Mouse (Mus musculus) heart, embryonic 11.5 days (tissue): Measurements from ENCODE around the gene Zfp503. TPM values are rescaled to one million over a fixed set of nuclear protein-coding genes. Genes with fewer than 3 reads are reported as not detected.
A peak's percentile ranks its signal among the peaks of the same experiment; 100 is the strongest.

Experiments
- ATAC-seq: fragments of 200-750 bp; cut with Nextera tagmentation; replicated peaks from 2 replicates; pipeline ENCODE4 v1.8.0; 2017; ENCODE audit warnings: moderate library complexity; ENCODE audit not compliant: insufficient number of reproducible peaks, low FRiP score, low TSS enrichment
- H3K27ac ChIP-seq: fragments of 300-500 bp; sonication (generic); 2 replicates; pipeline ENCODE4 v1.5.1; 2014; ENCODE audit warnings: mild to moderate bottlenecking, low read depth, low read length
- H3K27me3 ChIP-seq: fragments of 300-500 bp; sonication (generic); 2 replicates; pipeline ENCODE4 v1.6.1; 2014; ENCODE audit warnings: mild to moderate bottlenecking, low read length, mixed read lengths; ENCODE audit not compliant: control insufficient read depth, insufficient read depth
- H3K36me3 ChIP-seq: fragments of 300-500 bp; sonication (generic); 2 replicates; pipeline ENCODE4 v1.6.1; 2014; ENCODE audit warnings: mild to moderate bottlenecking, low read length, moderate library complexity, mixed read lengths; ENCODE audit not compliant: control insufficient read depth, insufficient read depth
- H3K4me1 ChIP-seq: fragments of 300-500 bp; sonication (generic); 2 replicates; pipeline ENCODE4 v1.6.1; 2014; ENCODE audit warnings: low read length; ENCODE audit not compliant: control insufficient read depth, insufficient read depth
- H3K4me2 ChIP-seq: fragments of 300-500 bp; sonication (generic); 2 replicates; pipeline ENCODE4 v1.6.1; 2014; ENCODE audit warnings: mild to moderate bottlenecking, moderate library complexity
- H3K4me3 ChIP-seq: fragments of 300-500 bp; sonication (generic); 2 replicates; pipeline ENCODE4 v1.5.1; 2014; ENCODE audit warnings: low read depth, low read length
- H3K9ac ChIP-seq: fragments of 300-500 bp; sonication (generic); 2 replicates; pipeline ENCODE4 v1.6.1; 2014; ENCODE audit warnings: mild to moderate bottlenecking, low read depth, low read length, moderate library complexity
- H3K9me3 ChIP-seq: fragments of 300-500 bp; sonication (generic); replicated peaks from 2 replicates; pipeline ENCODE4 v1.6.1; 2016; ENCODE audit warnings: low read length; ENCODE audit not compliant: control insufficient read depth
- WGBS: fragments of 180-500 bp; shearing (Covaris S2); extraction: QIAGEN DNeasy Blood & Tissue Kit; methylation state at CpG from one replicate; pipeline ENCODE4 v1.1.7; 2014; ENCODE audit not compliant: insufficient replicate concordance; 5-methylcytosine and 5-hydroxymethylcytosine counted together
- polyA plus RNA-seq: library from polyadenylated mRNA; unstranded; fragments of >200 nt; fragmentation: Nextera tagmentation; extraction: Ambion mirVana; gene quantifications from 2 replicates; pipeline ENCODE4 v1.2.1, GENCODE M21; 2014

Zfp503 gene
- polyA plus RNA-seq, 1 experiment from 2014 or later: 3.3 TPM

DNA sequence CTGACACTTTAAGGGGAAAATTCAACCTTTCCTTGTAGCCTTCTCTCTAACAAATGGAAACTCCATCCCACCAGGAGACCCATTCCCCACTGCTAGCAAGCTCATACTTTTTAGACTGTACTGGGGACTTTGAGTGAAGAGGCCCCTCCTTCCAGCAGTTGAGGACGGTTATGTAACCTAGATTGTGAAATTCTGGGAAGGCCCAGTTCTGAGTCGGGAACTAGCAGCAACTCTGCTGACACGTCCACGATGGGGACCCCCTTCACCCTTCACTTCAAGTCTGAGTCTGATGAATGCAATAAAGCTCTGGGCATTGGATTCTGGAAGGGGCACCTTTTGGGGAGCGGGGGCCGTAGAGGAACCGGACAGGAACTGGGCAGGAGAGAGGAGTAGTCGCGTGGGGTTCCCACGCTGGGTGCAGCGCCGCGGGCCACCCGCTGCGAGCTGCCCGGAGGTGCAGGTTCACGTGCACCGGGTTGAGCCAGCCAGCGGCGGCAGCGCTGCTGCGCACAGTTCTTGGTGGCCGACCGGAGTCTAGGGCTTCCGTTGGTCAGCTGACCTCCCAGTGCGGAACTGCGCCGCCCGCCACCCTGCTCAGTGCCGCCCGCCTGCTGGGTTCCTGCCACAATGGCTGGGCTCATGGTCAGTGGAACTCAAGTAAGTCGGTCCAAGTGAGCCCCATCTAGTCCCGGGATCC, 30.0 kb upstream of the Zfp503 start, which contains the start of gene Lrmda:
Lrmda (plus strand) TSS at position 461 of the 697 bp plus-strand sequence.
- Histone ChIP-seq H3K27ac (no peak within 1 kb of the TSS), H3K36me3 (no peaks in the 10 kb centered on the region), H3K4me3 (peak within 1 kb of the TSS; percentile 46), H3K4me1 (peaks cover 10% of the 10 kb centered on the region), H3K9me3 (no peaks in the 10 kb centered on the region), H3K9ac (peak within 1 kb of the TSS; percentile 63), H3K27me3 (peaks cover 17% of the 10 kb centered on the region), H3K4me2 (peak within 1 kb of the TSS; percentile 94)
- 4% methylated on average over 33 of the region's 33 CpGs for WGBS
- ATAC-seq: peak; percentile 81

DNA sequence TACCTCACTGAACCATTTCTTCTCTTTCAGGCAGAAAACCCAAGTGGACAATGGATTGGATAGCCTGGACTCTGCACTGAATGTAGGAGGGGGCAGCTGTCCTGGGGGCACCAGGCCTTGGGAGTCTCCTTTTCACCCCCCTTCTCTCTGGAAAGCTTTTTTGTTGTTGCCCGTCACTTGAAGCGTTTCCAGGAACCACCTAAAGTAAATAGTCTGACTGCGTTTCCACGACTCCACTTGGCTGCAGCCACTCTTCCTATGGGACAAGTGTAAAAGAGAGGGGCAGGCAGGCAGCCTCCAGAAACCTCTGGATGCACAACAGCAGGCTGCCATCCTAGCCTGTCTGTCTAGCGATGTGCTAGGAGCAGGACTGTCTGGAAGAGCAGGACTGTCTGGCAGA, 27.6 kb upstream of the Zfp503 start:
- Histone ChIP-seq H3K4me3 (no peak overlapping the region), H3K4me2 (no peak overlapping the region), H3K36me3 (no peaks in the 10 kb centered on the region), H3K27me3 (peaks cover 17% of the 10 kb centered on the region), H3K9me3 (no peaks in the 10 kb centered on the region), H3K4me1 (peaks cover 10% of the 10 kb centered on the region), H3K27ac (no peak overlapping the region), H3K9ac (no peak overlapping the region)
- WGBS: 56% methylated on average over 5 of the region's 5 CpGs
- no peak for ATAC-seq

DNA sequence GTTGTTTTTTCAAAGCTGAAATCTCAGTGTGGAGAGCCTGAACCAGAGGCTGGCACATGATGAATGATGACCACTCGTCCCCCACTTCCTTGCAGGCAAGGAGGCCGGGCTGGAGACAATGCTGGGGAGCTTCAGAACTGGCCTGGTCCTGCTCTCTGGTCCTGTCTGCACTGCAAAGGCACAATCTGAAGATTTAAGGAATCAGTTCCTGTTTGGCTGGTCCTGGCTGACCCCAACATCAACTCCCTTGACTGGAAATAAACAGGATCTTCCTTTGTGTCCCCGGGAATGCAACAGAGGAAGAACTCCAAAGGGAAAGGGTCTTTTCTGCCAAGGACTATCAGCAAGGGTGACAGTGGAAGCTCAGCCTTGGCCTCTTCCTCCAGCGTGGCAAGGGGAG, 25.4 kb upstream of the Zfp503 start:
- Histone ChIP-seq H3K4me1 (peaks cover 4% of the 10 kb centered on the region), H3K9me3 (no peaks in the 10 kb centered on the region), H3K27ac (no peak overlapping the region), H3K27me3 (peaks cover 15% of the 10 kb centered on the region), H3K4me2 (no peak overlapping the region), H3K36me3 (no peaks in the 10 kb centered on the region), H3K9ac (no peak overlapping the region), H3K4me3 (no peak overlapping the region)
- ATAC-seq: no peak
- 37% methylated on average over 4 of the region's 4 CpGs for WGBS

DNA sequence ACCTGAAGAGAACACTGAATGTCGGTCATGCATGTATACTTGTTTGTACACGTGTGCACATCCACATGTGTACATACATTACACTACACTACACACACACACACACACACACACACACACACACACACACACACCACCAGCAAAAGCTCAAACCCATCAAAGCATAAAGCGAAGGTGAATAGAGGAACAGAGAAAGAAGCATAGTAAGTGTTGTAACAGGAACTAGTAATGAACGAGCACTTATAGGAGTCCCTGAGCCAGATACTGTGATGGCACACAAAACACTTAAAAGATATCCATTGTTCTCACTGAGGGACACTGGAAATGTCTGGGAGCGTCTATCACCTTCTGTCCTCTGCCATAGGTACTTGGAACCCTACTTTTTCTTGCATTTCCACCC, 24.9 kb upstream of the Zfp503 start:
- ATAC-seq: no peak
- Histone ChIP-seq H3K4me2 (no peak overlapping the region), H3K4me3 (no peak overlapping the region), H3K4me1 (peaks cover 3% of the 10 kb centered on the region), H3K36me3 (no peaks in the 10 kb centered on the region), H3K9me3 (no peaks in the 10 kb centered on the region), H3K27ac (no peak overlapping the region), H3K27me3 (peaks cover 15% of the 10 kb centered on the region), H3K9ac (no peak overlapping the region)
- 78% methylated on average over 5 of the region's 5 CpGs for WGBS

DNA sequence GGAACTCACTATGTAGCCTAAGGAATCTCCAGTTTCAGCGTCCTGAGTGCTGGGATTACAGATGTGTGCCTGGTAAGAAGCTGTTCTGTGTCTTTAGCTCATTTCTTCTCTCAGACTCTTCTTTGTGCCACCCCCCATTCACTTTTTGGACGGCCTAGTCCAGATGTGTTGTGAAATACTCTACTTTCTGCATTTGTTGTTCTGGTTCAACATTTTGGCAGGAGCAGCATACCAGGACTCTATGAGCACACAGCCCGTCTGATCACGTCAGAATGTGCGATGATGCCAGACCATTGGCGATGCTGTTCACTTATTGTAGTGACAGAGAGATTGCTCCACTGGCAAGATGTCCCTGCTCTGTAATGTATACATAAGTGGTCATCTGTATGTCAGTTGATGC, 17.6 kb upstream of the Zfp503 start:
- Histone ChIP-seq H3K36me3 (no peaks in the 10 kb centered on the region), H3K9me3 (no peaks in the 10 kb centered on the region), H3K4me3 (no peak overlapping the region), H3K27me3 (peaks cover 5% of the 10 kb centered on the region; the same call in 1 of the 2 replicates), H3K4me2 (no peak overlapping the region), H3K27ac (no peak overlapping the region), H3K4me1 (no peaks in the 10 kb centered on the region), H3K9ac (no peak overlapping the region)
- no peak for ATAC-seq
- WGBS: 85% methylated on average over 6 of the region's 6 CpGs

DNA sequence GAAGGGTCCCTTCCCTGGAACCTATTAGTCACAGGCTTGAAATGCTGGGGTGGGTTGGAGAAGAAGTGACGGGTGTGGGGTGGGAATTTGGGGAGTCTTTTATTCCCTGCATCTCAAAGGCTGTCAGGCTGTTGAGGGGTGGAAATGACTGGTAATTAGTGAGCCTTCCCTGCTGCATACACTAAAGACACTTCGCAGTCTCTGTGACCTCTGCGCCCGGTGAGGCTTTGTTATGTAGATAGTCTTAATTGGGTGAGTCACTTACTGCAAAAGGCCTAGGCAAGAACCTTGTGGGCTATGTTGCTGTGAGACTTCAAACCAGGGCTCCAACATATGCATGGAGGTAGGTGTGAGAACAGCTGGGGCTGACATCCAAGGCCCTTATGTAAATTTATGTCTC, 15.5 kb upstream of the Zfp503 start:
- Histone ChIP-seq H3K27ac (no peak overlapping the region), H3K9me3 (no peaks in the 10 kb centered on the region), H3K9ac (no peak overlapping the region), H3K27me3 (peaks cover 5% of the 10 kb centered on the region; the same call in 1 of the 2 replicates), H3K4me1 (no peaks in the 10 kb centered on the region), H3K4me2 (no peak overlapping the region), H3K36me3 (no peaks in the 10 kb centered on the region), H3K4me3 (no peak overlapping the region)
- ATAC-seq: no peak
- 36% methylated on average over 4 of the region's 4 CpGs for WGBS

DNA sequence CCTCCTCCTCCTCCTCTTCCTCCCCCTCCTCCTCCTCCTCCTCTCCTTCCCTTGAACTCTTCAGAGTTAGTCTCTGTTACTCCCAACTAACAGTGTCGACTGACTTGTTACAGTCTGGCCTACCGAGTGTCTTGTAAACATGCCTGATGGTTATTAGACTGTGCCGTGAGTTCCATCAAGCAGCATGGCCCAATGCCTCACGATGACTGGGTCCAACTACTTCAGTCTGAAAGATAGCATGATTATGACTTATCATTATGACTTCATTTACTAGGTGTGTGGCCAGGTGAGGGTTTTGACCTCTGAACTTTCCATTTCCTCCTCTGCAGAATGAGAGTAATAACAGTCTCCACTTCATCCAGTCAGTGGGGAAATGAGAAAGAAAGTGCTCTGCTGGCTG, 14.2 kb upstream of the Zfp503 start:
- no peaks in the 10 kb centered on the region for H3K36me3 ChIP-seq
- H3K4me1 ChIP-seq: no peaks in the 10 kb centered on the region
- H3K27me3 ChIP-seq: peaks cover 5% of the 10 kb centered on the region; the same call in 1 of the 2 replicates
- H3K27ac ChIP-seq: no peak overlapping the region
- H3K4me2 ChIP-seq: no peak overlapping the region
- H3K9me3 ChIP-seq: no peaks in the 10 kb centered on the region
- ATAC-seq: no peak
- 78% methylated on average over 4 of the region's 4 CpGs for WGBS
- H3K4me3 ChIP-seq: no peak overlapping the region
- H3K9ac ChIP-seq: no peak overlapping the region

DNA sequence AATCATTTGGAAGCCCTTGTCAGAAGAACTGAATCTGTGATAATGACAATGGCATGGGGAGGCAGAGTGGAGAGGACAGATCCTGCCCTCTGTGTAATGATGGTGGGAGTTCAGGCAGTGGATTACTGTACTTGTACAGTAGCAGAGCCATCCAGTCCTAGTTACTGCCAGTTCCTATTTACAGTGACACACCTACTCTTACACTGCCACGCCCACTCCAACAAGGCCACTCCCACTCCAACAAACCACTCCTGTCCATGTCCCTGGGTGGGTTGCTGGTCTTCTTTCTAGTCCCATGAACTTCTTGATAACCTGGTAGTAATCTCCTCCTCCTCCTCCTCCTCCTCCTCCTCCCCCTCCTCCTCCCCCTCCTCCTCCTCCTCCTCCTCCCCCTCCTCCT, 13.8 kb upstream of the Zfp503 start:
- Histone ChIP-seq H3K4me3 (no peak overlapping the region), H3K9me3 (no peaks in the 10 kb centered on the region), H3K36me3 (no peaks in the 10 kb centered on the region), H3K9ac (no peak overlapping the region), H3K4me2 (no peak overlapping the region), H3K4me1 (no peaks in the 10 kb centered on the region), H3K27me3 (peaks cover 5% of the 10 kb centered on the region; the same call in 1 of the 2 replicates), H3K27ac (no peak overlapping the region)
- 83% methylated on average over 1 of the region's 1 CpGs for WGBS
- ATAC-seq: no peak

DNA sequence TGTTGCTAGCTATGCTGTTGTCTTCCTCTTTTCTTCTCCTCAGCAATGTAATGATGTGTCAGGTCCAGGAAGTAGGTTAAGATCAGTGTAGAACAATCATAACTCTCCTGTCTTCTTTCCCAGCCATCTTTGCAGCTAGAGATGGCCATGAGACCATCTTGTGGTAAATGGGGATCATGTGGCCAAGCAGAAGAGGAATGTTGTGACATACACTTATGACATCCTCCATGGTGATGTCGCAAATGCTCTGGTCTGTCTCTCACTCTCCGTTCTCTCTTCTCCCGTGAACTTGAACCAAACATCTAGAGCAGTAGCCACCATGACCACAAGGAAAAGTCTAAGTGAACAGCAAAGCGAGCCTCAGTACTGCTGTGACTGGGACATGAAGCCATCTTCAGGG, 10.2 kb upstream of the Zfp503 start:
- H3K27ac ChIP-seq: no peak overlapping the region
- H3K4me3 ChIP-seq: no peak overlapping the region
- H3K9me3 ChIP-seq: no peaks in the 10 kb centered on the region
- no peaks in the 10 kb centered on the region for H3K4me1 ChIP-seq
- no peak for ATAC-seq
- no peaks in the 10 kb centered on the region for H3K36me3 ChIP-seq
- no peak overlapping the region for H3K9ac ChIP-seq
- WGBS: 83% methylated on average over 4 of the region's 4 CpGs
- H3K27me3 ChIP-seq: peaks cover 12% of the 10 kb centered on the region
- no peak overlapping the region for H3K4me2 ChIP-seq
